Mouse (Mus musculus): Measurements from ENCODE around the gene Dirc2. TPM values are rescaled to one million over a fixed set of nuclear protein-coding genes. Genes with fewer than 3 reads are reported as not detected.

The Dirc2 gene
- polyA plus RNA-seq, 1 experiment, result 12.8 TPM

- Histone ChIP-seq H3K4me3 (ENCODE audit: insufficient read depth, low read depth, low read length) (no peak overlapping the region), H3K27ac (replicated peaks; ENCODE audit: low read depth, low read length) (no peak overlapping the region), H3K4me1 (ENCODE audit: control insufficient read depth, insufficient read depth, insufficient read length, low read length) (no peaks in the 10 kb centered on the region)
Observed at GRCm38 (mm10) chr16:35652706-35653105, 116.5 kb downstream of the Dirc2 start.

GRCm38 (mm10) chr16:35652206-35652605 lies 117.0 kb downstream of the Dirc2 start:
- Histone ChIP-seq H3K4me3 (ENCODE audit: insufficient read depth, low read depth, low read length) (no peak overlapping the region), H3K27ac (replicated peaks; ENCODE audit: low read depth, low read length) (no peak overlapping the region), H3K4me1 (ENCODE audit: control insufficient read depth, insufficient read depth, insufficient read length, low read length) (no peaks in the 10 kb centered on the region)

- Histone ChIP-seq H3K27ac (replicated peaks; ENCODE audit: low read depth, low read length) (no peak overlapping the region), H3K4me1 (ENCODE audit: control insufficient read depth, insufficient read depth, insufficient read length, low read length) (no peaks in the 10 kb centered on the region)
Observed at GRCm38 (mm10) chr16:35648862-35649261, 120.3 kb downstream of the Dirc2 start.

More at GRCm38 (mm10) chr16:35648862-35649261, 120.3 kb downstream of the Dirc2 start:
- no peak overlapping the region for H3K4me3 ChIP-seq (ENCODE audit: insufficient read depth, low read depth, low read length)

Other genes starting within 250 kb of the Dirc2 start
- not detected in 2 replicates for gene Sema5b, start 228.2 kb downstream of the Dirc2 start, polyA plus RNA-seq (2012; ENCODE audit: insufficient read depth, insufficient read length, missing spikeins)
- 1.5 and 3.1 TPM in 2 replicates for gene Hspbap1, start 1.0 kb upstream of the Dirc2 start, polyA plus RNA-seq (2012; ENCODE audit: insufficient read depth, insufficient read length, missing spikeins)
- 4.6 and 5.4 TPM in 2 replicates for gene Parp14, start 102.2 kb upstream of the Dirc2 start, polyA plus RNA-seq (2012; ENCODE audit: insufficient read depth, insufficient read length, missing spikeins)
- gene Parp9, start 169.1 kb upstream of the Dirc2 start, polyA plus RNA-seq (2012; ENCODE audit: insufficient read depth, insufficient read length, missing spikeins), result 11.6 and 15.7 TPM in 2 replicates
- 6.1 and 6.3 TPM in 2 replicates for gene Dtx3l, start 169.8 kb upstream of the Dirc2 start, polyA plus RNA-seq (2012; ENCODE audit: insufficient read depth, insufficient read length, missing spikeins)
- gene Kpna1, start 209.4 kb upstream of the Dirc2 start, polyA plus RNA-seq (2012; ENCODE audit: insufficient read depth, insufficient read length, missing spikeins), result 20.4 and 28.2 TPM in 2 replicates